Mouse (Mus musculus) forebrain, embryonic 10.5 days (tissue): ENCODE data around the gene Khdrbs1. TPM values are rescaled to one million over a fixed set of nuclear protein-coding genes. Genes with fewer than 3 reads are reported as not detected.
"Not testable (repeated sequence)": the region's sequence is repeated elsewhere in the genome, so short reads cannot be mapped to it uniquely, and the experiment has no call there.

Experiments used
- DNase-seq: peaks from one replicate; pipeline ENCODE4 v3.0.0-alpha.2; 2017; ENCODE audit warnings: low spot score; ENCODE audit errors: extremely low spot score
- H3K27ac ChIP-seq: fragments of 300-500 bp; sonication (generic); 2 replicates; pipeline ENCODE4 v1.5.1; 2016; ENCODE audit warnings: mild to moderate bottlenecking
- H3K27me3 ChIP-seq: fragments of 300-500 bp; sonication (generic); 2 replicates; pipeline ENCODE4 v1.6.1; 2016; ENCODE audit warnings: mild to moderate bottlenecking; ENCODE audit not compliant: poor library complexity, severe bottlenecking
- H3K36me3 ChIP-seq: fragments of 300-500 bp; sonication (generic); replicated peaks from 2 replicates; pipeline ENCODE4 v1.6.1; 2016; ENCODE audit warnings: mild to moderate bottlenecking, moderate library complexity
- H3K4me1 ChIP-seq: fragments of 300-500 bp; sonication (generic); 2 replicates; pipeline ENCODE4 v1.6.1; 2016
- H3K4me3 ChIP-seq: fragments of 300-500 bp; sonication (generic); 2 replicates; pipeline ENCODE4 v1.5.1; 2016; ENCODE audit warnings: mild to moderate bottlenecking, moderate library complexity
- H3K9me3 ChIP-seq: fragments of 300-500 bp; sonication (generic); 2 replicates; pipeline ENCODE4 v1.6.1; 2016; ENCODE audit warnings: mild to moderate bottlenecking, moderate library complexity
- WGBS: fragments of 180-500 bp; shearing (Covaris S2); methylation state at CpG from one replicate; pipeline ENCODE4 v1.1.7; 2016; 5-methylcytosine and 5-hydroxymethylcytosine counted together
- polyA plus RNA-seq: library from polyadenylated mRNA; unstranded; fragments of >200 nt; fragmentation: Nextera tagmentation; extraction: Ambion mirVana; gene quantifications from 2 replicates; pipeline ENCODE4 v1.2.1, GENCODE M21; 2016

The Khdrbs1 gene
- polyA plus RNA-seq, 1 experiment from 2014 or later: 148 TPM

GRCm38 (mm10) chr4:129739111-129739645 lies 2.9 kb downstream of the Khdrbs1 start:
- Histone ChIP-seq H3K9me3 (no peaks in the 10 kb centered on the region), H3K27ac (no peak overlapping the region), H3K27me3 (no peaks in the 10 kb centered on the region), H3K4me3 (peak overlapping the region; percentile 100), H3K4me1 (peaks cover 34% of the 10 kb centered on the region), H3K36me3 (peaks cover 55% of the 10 kb centered on the region)
- WGBS: 90% methylated on average over 4 of the region's 4 CpGs
- no peak for DNase-seq

GRCm38 (mm10) chr4:129736173-129736572 lies 5.9 kb downstream of the Khdrbs1 start:
- Histone ChIP-seq H3K27ac (no peak overlapping the region), H3K4me1 (peaks cover 20% of the 10 kb centered on the region), H3K36me3 (peaks cover 85% of the 10 kb centered on the region), H3K9me3 (no peaks in the 10 kb centered on the region), H3K27me3 (no peaks in the 10 kb centered on the region), H3K4me3 (no peak overlapping the region)
- no peak for DNase-seq
- WGBS: 98% methylated on average over 1 of the region's 1 CpGs

- H3K27me3 ChIP-seq, H3K27ac ChIP-seq, DNase-seq, H3K4me3 ChIP-seq, H3K9me3 ChIP-seq: not testable (repeated sequence)
- Histone ChIP-seq H3K36me3 (peaks cover 89% of the 10 kb centered on the region), H3K4me1 (peaks cover 18% of the 10 kb centered on the region)
- 90% methylated on average over 4 of the region's 4 CpGs for WGBS
These were observed 6.6 kb downstream of the Khdrbs1 start for GRCm38 (mm10) chr4:129735485-129735884.

- Histone ChIP-seq H3K9me3 (no peaks in the 10 kb centered on the region), H3K36me3 (peaks cover 95% of the 10 kb centered on the region), H3K4me3 (no peak overlapping the region), H3K27ac (no peak overlapping the region), H3K27me3 (no peaks in the 10 kb centered on the region), H3K4me1 (no peaks in the 10 kb centered on the region)
- DNase-seq: no peak
- WGBS: 94% methylated on average over 5 of the region's 5 CpGs
These were observed 10.7 kb downstream of the Khdrbs1 start for GRCm38 (mm10) chr4:129731423-129731822.

DNA sequence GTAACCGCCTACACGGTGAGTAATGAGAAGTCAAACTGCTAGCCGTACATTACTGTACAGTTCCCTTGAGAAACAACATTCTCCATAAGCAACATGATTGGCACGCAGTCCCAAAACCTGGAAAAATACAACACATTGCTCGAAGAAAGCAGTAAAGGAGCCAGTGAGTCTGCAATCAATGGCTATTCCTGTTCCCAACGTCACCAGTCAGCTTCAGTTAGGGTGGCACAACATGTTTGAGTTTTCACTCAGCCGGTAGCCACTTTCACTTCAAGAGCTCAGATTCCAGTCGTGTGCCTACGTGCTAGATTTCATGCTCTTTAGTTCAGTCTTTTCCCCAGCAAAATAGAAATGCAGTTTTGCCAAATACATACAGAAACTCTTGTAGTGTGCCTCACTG lies 25.8 kb downstream of the Khdrbs1 start:
- 95% methylated on average over 9 of the region's 9 CpGs for WGBS
- no peaks in the 10 kb centered on the region for H3K9me3 ChIP-seq
- no peak overlapping the region for H3K4me3 ChIP-seq
- no peaks in the 10 kb centered on the region for H3K4me1 ChIP-seq
- peaks cover 95% of the 10 kb centered on the region for H3K36me3 ChIP-seq
- no peaks in the 10 kb centered on the region for H3K27me3 ChIP-seq
- DNase-seq: no peak
- no peak overlapping the region for H3K27ac ChIP-seq

DNA sequence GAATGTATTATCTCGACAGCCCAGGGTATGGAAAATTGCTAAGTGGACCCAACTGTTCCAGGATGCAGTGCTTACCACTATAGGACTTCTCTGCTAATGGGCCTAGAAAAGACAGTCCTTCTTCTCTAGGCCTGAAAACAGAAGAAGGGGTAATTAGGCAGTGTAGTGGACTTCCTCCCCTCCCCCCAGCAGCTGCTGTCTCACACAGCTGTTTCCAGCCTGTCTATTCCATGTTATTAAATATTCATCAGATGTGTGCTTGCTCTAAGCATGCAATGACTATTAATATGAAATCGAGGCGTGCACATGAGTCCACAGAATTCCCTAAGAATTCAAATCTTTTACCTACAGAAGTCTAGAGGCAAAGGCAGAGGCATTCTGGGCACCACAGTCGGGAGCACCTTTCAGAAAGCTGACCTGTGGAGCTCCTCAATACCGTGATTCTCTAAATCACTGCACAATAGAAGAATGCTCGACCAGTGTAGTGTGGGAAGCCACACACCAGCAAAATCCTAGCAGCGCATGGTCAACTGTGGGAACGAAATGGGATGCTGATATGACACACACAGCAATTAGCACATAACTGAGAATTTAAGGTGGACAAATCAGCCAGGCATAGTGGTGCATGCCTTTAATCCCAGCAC lies 32.5 kb downstream of the Khdrbs1 start:
- no peak overlapping the region for H3K27ac ChIP-seq

DNA sequence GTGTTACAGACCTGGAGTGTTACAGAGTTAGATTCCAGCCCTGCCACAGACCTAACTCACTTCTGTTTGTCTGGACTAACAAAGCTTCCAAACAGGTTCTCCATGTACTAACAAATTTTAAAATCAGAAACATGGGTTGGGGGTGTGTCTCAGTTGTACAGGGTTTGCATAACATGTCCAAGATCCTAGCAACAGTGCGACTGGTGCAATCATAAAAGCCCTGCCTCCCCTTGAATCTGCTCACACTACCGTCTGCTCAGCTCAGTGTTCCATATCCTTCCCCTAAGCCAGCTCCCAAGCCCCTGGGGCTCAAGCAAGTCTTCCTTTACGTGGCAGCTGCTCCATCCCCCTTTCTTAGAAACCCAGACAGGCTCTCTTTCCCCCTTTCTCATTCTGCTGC lies 35.4 kb downstream of the Khdrbs1 start:
- Histone ChIP-seq H3K27ac (no peak overlapping the region), H3K4me3 (no peak overlapping the region), H3K36me3 (peaks cover 100% of the 10 kb centered on the region), H3K27me3 (no peaks in the 10 kb centered on the region), H3K9me3 (no peaks in the 10 kb centered on the region), H3K4me1 (peaks cover 15% of the 10 kb centered on the region)
- DNase-seq: no peak
- 76% methylated on average over 3 of the region's 3 CpGs for WGBS

More for the DNA sequence above, 32.5 kb downstream of the Khdrbs1 start:
- DNase-seq: no peak
- no peak overlapping the region for H3K4me3 ChIP-seq
- no peaks in the 10 kb centered on the region for H3K4me1 ChIP-seq
- H3K27me3 ChIP-seq: no peaks in the 10 kb centered on the region
- 92% methylated on average over 8 of the region's 8 CpGs for WGBS
- H3K9me3 ChIP-seq: no peaks in the 10 kb centered on the region
- H3K36me3 ChIP-seq: peaks cover 100% of the 10 kb centered on the region

GRCm38 (mm10) chr4:129702454-129702853 lies 39.6 kb downstream of the Khdrbs1 start:
- H3K4me1 ChIP-seq: peaks cover 19% of the 10 kb centered on the region
- H3K27me3 ChIP-seq: no peaks in the 10 kb centered on the region
- H3K9me3 ChIP-seq: no peaks in the 10 kb centered on the region
- no peak overlapping the region for H3K4me3 ChIP-seq
- 59% methylated on average over 11 of the region's 11 CpGs for WGBS
- no peak for DNase-seq
- H3K27ac ChIP-seq: peak overlapping the region; percentile 80; the same call in 1 of the 2 replicates
- peaks cover 68% of the 10 kb centered on the region for H3K36me3 ChIP-seq

DNA sequence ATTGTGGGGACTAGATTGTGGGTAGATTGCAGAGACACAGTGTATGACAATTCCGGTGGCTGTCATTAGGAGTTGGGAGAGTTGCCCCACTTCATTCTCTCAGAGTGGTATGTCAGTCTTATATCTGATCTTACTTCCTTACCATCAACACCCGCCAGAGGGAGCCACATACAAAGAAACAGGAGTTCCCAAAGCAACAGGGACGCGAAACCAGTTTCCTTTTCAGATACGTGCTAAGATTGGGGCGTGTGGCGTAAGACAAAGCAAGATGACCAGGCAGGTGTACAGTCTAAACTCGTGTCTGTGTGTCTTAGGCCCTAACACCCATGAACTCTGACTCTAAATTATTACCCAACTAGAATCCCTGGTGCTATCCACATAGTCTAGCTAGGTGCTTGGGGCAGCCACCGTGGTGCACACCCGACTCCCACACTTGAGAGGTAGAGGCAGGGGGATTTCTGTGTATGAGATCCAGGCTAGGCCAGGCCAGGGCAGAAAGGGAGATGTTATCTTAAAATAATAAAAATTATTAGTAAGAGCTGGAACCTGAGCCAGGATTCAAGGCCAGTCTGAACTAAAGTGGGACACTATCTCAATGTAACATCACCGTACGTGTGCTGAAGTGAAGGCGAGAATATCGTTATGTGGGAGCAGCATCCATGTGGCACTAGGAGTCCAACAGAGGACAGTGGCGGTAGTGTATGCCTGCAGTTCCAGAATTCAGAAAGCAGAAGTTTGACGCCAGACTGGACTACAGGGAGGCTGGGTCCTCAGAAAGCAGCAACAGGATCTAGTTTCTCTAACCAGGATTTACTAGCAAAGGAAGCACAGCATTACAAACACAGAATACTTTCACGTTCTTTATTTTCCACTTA lies 40.4 kb downstream of the Khdrbs1 start:
- peak; percentile 82 for DNase-seq
- Histone ChIP-seq H3K27me3 (no peaks in the 10 kb centered on the region), H3K36me3 (peaks cover 61% of the 10 kb centered on the region), H3K9me3 (no peaks in the 10 kb centered on the region), H3K27ac (peak overlapping the region; percentile 80), H3K4me3 (no peak overlapping the region), H3K4me1 (peaks cover 26% of the 10 kb centered on the region)
- WGBS: 58% methylated on average over 17 of the region's 17 CpGs

GRCm38 (mm10) chr4:129700661-129701060 lies 41.4 kb downstream of the Khdrbs1 start:
- H3K9me3 ChIP-seq, H3K4me3 ChIP-seq, H3K27me3 ChIP-seq, H3K27ac ChIP-seq, DNase-seq: not testable (repeated sequence)
- H3K36me3 ChIP-seq: peaks cover 51% of the 10 kb centered on the region
- H3K4me1 ChIP-seq: peaks cover 32% of the 10 kb centered on the region
- WGBS: 95% methylated on average over 6 of the region's 6 CpGs

DNA sequence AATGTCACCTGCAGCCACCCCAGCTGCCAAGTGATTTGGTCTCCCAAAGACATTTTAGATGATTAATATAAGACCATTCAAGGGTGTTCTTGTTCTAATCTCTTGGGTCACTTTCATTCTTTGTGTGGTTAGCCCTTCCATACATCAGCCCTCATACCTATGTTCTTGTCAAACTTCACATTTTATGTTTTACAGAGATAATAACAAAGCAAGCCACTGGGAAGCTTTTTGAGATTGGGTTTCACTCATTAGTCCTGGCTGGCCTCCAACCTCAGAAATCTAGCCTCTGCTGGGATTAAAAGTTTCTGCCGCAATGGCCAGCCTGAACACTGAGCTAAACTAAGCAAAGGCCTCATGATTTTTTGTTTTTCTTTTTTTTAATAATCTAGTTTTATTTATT lies 41.9 kb downstream of the Khdrbs1 start:
- Histone ChIP-seq H3K27me3 (no peaks in the 10 kb centered on the region), H3K4me1 (peaks cover 36% of the 10 kb centered on the region), H3K27ac (no peak overlapping the region), H3K9me3 (no peaks in the 10 kb centered on the region), H3K4me3 (no peak overlapping the region), H3K36me3 (peaks cover 46% of the 10 kb centered on the region)
- no peak for DNase-seq
- WGBS: 93% methylated on average over 1 of the region's 1 CpGs

DNA sequence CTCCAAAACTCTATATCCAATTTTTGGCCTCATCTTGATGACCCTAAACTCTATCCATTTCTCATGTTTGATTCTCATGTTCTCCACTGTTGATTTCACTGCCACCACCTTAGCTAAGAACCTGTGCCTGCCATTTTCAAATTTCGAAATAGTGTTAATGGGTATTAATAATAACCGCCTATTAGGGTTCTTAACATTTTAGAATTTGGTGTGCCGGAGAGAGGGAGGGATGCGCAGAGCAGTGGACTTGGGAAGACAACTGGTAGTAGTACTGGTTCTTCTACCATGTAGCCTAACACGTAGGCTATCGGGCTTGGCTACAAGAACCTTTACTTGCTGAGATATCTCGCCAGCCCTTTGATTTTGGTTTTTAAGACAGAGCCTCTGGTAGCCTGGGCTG lies 44.9 kb downstream of the Khdrbs1 start:
- WGBS: 86% methylated on average over 7 of the region's 7 CpGs

More for the DNA sequence above, 44.9 kb downstream of the Khdrbs1 start:
- peaks cover 37% of the 10 kb centered on the region for H3K36me3 ChIP-seq
- H3K4me1 ChIP-seq: peaks cover 30% of the 10 kb centered on the region
- H3K9me3 ChIP-seq: no peaks in the 10 kb centered on the region
- no peak for DNase-seq
- peak overlapping the region; percentile 79 for H3K4me3 ChIP-seq
- no peaks in the 10 kb centered on the region for H3K27me3 ChIP-seq
- H3K27ac ChIP-seq: peak overlapping the region; percentile 98
